Mouse (Mus musculus): ENCODE data around the gene Gm5725. TPM values are rescaled to one million over a fixed set of nuclear protein-coding genes. Genes with fewer than 3 reads are reported as not detected.
"Not testable (repeated sequence)": the region's sequence is repeated elsewhere in the genome, so short reads cannot be mapped to it uniquely, and the experiment has no call there.

Gm5725 gene
- polyA plus RNA-seq (2015; fragmentation: Nextera tagmentation; extraction: Ambion mirVana): not detected in 2 replicates

DNA sequence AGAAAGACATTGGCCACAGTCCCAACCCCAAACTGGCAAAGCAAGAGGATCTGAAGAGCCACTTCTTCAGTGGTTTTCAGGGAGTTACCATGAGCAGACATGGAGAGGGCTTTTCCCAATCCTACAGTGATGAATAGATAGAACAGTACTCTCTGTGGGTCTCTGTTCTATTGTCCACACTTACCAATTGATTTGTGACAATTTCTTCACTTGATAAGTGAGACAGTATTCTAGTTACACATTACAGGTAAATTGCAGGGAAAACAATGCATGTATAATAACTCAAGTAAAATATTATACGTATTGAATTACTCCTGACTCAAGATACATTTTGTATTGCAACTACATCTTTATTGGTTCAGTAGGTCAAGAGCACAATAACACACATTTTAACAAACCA, at the start of gene Gm5725:
Gene Gm5725 (minus strand): TSS at position 101 of the 400 bp plus-strand sequence.
- WGBS (ENCODE audit: insufficient replicate concordance): no CpG with 5 or more reads among the region's 1 CpGs
- not testable (repeated sequence) for H3K36me3 ChIP-seq; H3K9ac ChIP-seq; H3K27ac ChIP-seq; H3K9me3 ChIP-seq (replicated peaks); H3K4me3 ChIP-seq (replicated peaks); H3K4me2 ChIP-seq; ATAC-seq (ENCODE audit: low read depth); H3K4me1 ChIP-seq (replicated peaks); DNase-seq; H3K27me3 ChIP-seq

DNA sequence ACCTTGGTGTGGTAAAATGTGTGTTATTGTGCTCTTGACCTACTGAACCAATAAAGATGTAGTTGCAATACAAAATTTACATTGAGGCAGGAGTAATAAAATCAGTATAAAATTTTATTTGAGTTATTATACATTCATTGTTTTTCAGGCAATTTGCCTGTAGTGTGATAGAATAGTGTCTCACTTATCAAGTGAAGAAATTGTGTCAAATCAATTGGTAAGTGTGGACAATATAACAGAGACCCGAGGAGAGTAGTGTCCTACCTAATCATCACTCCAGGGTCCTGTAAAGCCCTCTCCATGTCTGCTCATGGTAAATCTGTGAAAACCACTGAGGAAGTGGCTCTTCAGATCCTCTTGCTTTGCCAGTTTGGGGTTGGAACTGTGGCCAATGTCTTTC, 12.0 kb downstream of the Gm5725 start, which contains the start of gene Vmn1r135:
Gene Vmn1r135 (plus strand): TSS at position 301 of the 400 bp plus-strand sequence.
- not testable (repeated sequence) for ATAC-seq (ENCODE audit: low read depth); H3K4me3 ChIP-seq (replicated peaks); H3K9ac ChIP-seq; DNase-seq; H3K27ac ChIP-seq; H3K4me2 ChIP-seq; H3K9me3 ChIP-seq (replicated peaks); H3K4me1 ChIP-seq (replicated peaks); H3K27me3 ChIP-seq; H3K36me3 ChIP-seq
- WGBS (ENCODE audit: insufficient replicate concordance): no CpG with 5 or more reads among the region's 1 CpGs

- not testable (repeated sequence) for H3K9me3 ChIP-seq (replicated peaks); H3K4me2 ChIP-seq; H3K36me3 ChIP-seq; H3K9ac ChIP-seq; DNase-seq; H3K27me3 ChIP-seq; ATAC-seq (ENCODE audit: low read depth); H3K4me3 ChIP-seq (replicated peaks); H3K27ac ChIP-seq; H3K4me1 ChIP-seq (replicated peaks)
- WGBS (ENCODE audit: insufficient replicate concordance): no CpG with 5 or more reads among the region's 3 CpGs
These were observed 47.4 kb downstream of the Gm5725 start, which contains the start of gene Gm4177 for GRCm38 (mm10) chr7:21796628-21797027. Gene Gm4177 (minus strand): TSS chr7:21796728.

Other genes starting within 250 kb of the Gm5725 start
- not detected in 2 replicates for gene Vmn1r132, start 230.2 kb downstream of the Gm5725 start, polyA plus RNA-seq (2015; fragmentation: Nextera tagmentation; extraction: Ambion mirVana)
- not detected in 2 replicates for gene Gm4175, start 82.8 kb downstream of the Gm5725 start, polyA plus RNA-seq (2015; fragmentation: Nextera tagmentation; extraction: Ambion mirVana)
- not detected in 2 replicates for gene Gm4177, start 47.5 kb downstream of the Gm5725 start, polyA plus RNA-seq (2015; fragmentation: Nextera tagmentation; extraction: Ambion mirVana)
- not detected in 2 replicates for gene Vmn1r135, start 11.9 kb downstream of the Gm5725 start, polyA plus RNA-seq (2015; fragmentation: Nextera tagmentation; extraction: Ambion mirVana)
- not detected in 2 replicates for gene Gm5891, start 77.0 kb upstream of the Gm5725 start, polyA plus RNA-seq (2015; fragmentation: Nextera tagmentation; extraction: Ambion mirVana)
- not detected in 2 replicates for gene Vmn1r137, start 150.3 kb upstream of the Gm5725 start, polyA plus RNA-seq (2015; fragmentation: Nextera tagmentation; extraction: Ambion mirVana)
- gene Vmn1r138, start 184.6 kb upstream of the Gm5725 start, polyA plus RNA-seq (2015; fragmentation: Nextera tagmentation; extraction: Ambion mirVana): not detected in 2 replicates
- not detected in 2 replicates for gene Gm6176, start 212.0 kb upstream of the Gm5725 start, polyA plus RNA-seq (2015; fragmentation: Nextera tagmentation; extraction: Ambion mirVana)
- not detected in 2 replicates for gene Vmn1r139, start 224.8 kb upstream of the Gm5725 start, polyA plus RNA-seq (2015; fragmentation: Nextera tagmentation; extraction: Ambion mirVana)